Mouse (Mus musculus) heart, embryonic 13.5 days (tissue): ENCODE measurements around the gene Fcer1g. TPM values are rescaled to one million over a fixed set of nuclear protein-coding genes. Genes with fewer than 3 reads are reported as not detected.

ENCODE experiments used
- ATAC-seq: fragments of 200-750 bp; cut with Nextera tagmentation; 2 replicates; pipeline ENCODE4 v1.8.0; 2017; ENCODE audit warnings: moderate TSS enrichment; ENCODE audit not compliant: insufficient number of reproducible peaks, low FRiP score, low TSS enrichment; ENCODE audit errors: extremely low read depth
- H3K27ac ChIP-seq: fragments of 300-500 bp; sonication (generic); replicated peaks from 2 replicates; pipeline ENCODE4 v1.5.1; 2015; ENCODE audit warnings: moderate library complexity, mild to moderate bottlenecking, inconsistent platforms
- H3K27me3 ChIP-seq: fragments of 300-500 bp; sonication (generic); replicated peaks from 2 replicates; pipeline ENCODE4 v1.6.1; 2015; ENCODE audit warnings: mild to moderate bottlenecking, inconsistent platforms
- H3K36me3 ChIP-seq: fragments of 300-500 bp; sonication (generic); 2 replicates; pipeline ENCODE4 v1.6.1; 2015; ENCODE audit warnings: mild to moderate bottlenecking, inconsistent platforms
- H3K4me1 ChIP-seq: fragments of 300-500 bp; sonication (generic); 2 replicates; pipeline ENCODE4 v1.6.1; 2015; ENCODE audit warnings: inconsistent platforms
- H3K4me2 ChIP-seq: fragments of 300-500 bp; sonication (generic); 2 replicates; pipeline ENCODE4 v1.6.1; 2015; ENCODE audit warnings: inconsistent platforms, mild to moderate bottlenecking, moderate library complexity
- H3K4me3 ChIP-seq: fragments of 300-500 bp; sonication (generic); 2 replicates; pipeline ENCODE4 v1.5.1; 2015; ENCODE audit warnings: moderate library complexity, mild to moderate bottlenecking, inconsistent platforms
- H3K9ac ChIP-seq: fragments of 300-500 bp; sonication (generic); 2 replicates; pipeline ENCODE4 v1.6.1; 2015; ENCODE audit warnings: inconsistent platforms, mild to moderate bottlenecking, moderate library complexity
- H3K9me3 ChIP-seq: fragments of 300-500 bp; sonication (generic); 2 replicates; pipeline ENCODE4 v1.6.1; 2016; ENCODE audit warnings: inconsistent platforms
- WGBS: fragments of 180-500 bp; shearing (Covaris S2); methylation state at CpG from one replicate; pipeline ENCODE4 v1.1.7; 2015; ENCODE audit warnings: mixed read lengths; 5-methylcytosine and 5-hydroxymethylcytosine counted together
- polyA plus RNA-seq: library from polyadenylated mRNA; unstranded; fragments of >200 nt; fragmentation: Nextera tagmentation; extraction: Ambion mirVana; gene quantifications from 2 replicates; pipeline ENCODE4 v1.2.1, GENCODE M21; 2015

Gene Fcer1g
- polyA plus RNA-seq, 1 experiment from 2014 or later, result 33.1 TPM

DNA sequence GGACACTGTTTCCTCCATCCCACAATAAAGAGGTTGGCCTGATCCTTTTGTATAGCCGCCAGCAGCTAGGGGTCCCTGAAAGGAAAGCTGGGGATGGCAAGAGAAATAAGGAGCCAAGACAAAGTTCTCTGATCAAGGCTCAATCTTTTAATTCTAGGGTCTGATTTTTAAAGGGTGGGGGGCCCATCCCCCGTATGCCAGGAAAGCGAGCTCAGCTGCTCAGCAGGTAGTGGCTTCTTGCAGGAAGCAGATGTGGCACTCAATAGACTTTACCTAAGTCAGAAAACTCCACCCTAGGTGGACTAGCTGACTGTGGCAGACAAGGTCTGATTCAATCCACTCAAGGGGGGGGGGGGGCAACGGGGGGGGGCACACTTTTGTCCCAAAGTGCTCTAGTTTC is 7.4 kb downstream of the Fcer1g start:
- WGBS, result 46% methylated on average over 4 of the region's 4 CpGs
- ATAC-seq, result no peak
- H3K27ac ChIP-seq, result no peak overlapping the region
- H3K9me3 ChIP-seq, result no peaks in the 10 kb centered on the region
- peaks cover 11% of the 10 kb centered on the region for H3K4me1 ChIP-seq
- H3K36me3 ChIP-seq, result no peaks in the 10 kb centered on the region
- no peaks in the 10 kb centered on the region for H3K27me3 ChIP-seq
- H3K9ac ChIP-seq, result no peak overlapping the region
- H3K4me2 ChIP-seq, result no peak overlapping the region
- H3K4me3 ChIP-seq, result no peak overlapping the region

DNA sequence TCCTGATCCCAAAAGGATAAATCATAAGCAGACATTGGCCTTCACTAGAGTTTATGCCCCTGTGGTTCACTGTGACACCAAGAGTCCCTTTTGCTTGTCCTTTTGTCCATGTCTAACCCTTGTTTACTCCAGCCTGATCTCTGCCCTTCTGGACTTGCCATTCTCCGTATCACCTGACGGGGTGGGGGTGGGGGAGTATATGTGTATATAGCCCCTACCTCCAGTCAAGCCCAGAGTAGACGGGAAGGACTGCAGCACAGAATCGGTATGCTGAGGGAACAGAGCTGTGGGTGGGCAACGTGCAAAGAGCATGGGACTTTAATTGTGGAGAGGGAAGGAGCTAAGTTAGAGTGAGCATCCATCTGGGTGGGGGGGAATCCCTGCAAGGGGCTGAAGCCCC is 9.3 kb downstream of the Fcer1g start, which contains the start of gene Apoa2:
TSS of gene Apoa2 (plus strand) at position 198 of the 400 bp plus-strand sequence.
- 67% methylated on average over 5 of the region's 5 CpGs for WGBS
- Histone ChIP-seq H3K4me2 (no peak within 1 kb of the TSS), H3K27ac (no peak within 1 kb of the TSS), H3K36me3 (peaks cover 9% of the 10 kb centered on the region), H3K4me1 (peaks cover 23% of the 10 kb centered on the region), H3K4me3 (no peak within 1 kb of the TSS), H3K27me3 (no peaks in the 10 kb centered on the region), H3K9me3 (no peaks in the 10 kb centered on the region), H3K9ac (no peak within 1 kb of the TSS)
- no peak for ATAC-seq

GRCm38 (mm10) chr1:171223796-171224195 is 10.4 kb downstream of the Fcer1g start:
- Histone ChIP-seq H3K36me3 (peaks cover 19% of the 10 kb centered on the region), H3K4me1 (peaks cover 23% of the 10 kb centered on the region), H3K4me3 (no peak overlapping the region), H3K4me2 (no peak overlapping the region), H3K9ac (no peak overlapping the region), H3K9me3 (no peaks in the 10 kb centered on the region), H3K27ac (no peak overlapping the region), H3K27me3 (no peaks in the 10 kb centered on the region)
- 58% methylated on average over 2 of the region's 2 CpGs for WGBS
- ATAC-seq, result no peak

GRCm38 (mm10) chr1:171223168-171223567 is 11.0 kb downstream of the Fcer1g start:
- 78% methylated on average over 6 of the region's 6 CpGs for WGBS
- Histone ChIP-seq H3K4me1 (peaks cover 23% of the 10 kb centered on the region), H3K36me3 (peaks cover 25% of the 10 kb centered on the region), H3K4me2 (peak overlapping the region; percentile 94), H3K27ac (peak overlapping the region; percentile 92), H3K9ac (peak overlapping the region; percentile 77), H3K9me3 (no peaks in the 10 kb centered on the region), H3K4me3 (peak overlapping the region; percentile 76), H3K27me3 (no peaks in the 10 kb centered on the region)
- no peak for ATAC-seq

GRCm38 (mm10) chr1:171222238-171223155 is 11.7 kb downstream of the Fcer1g start, which contains the start of gene Tomm40l:
Tomm40l (minus strand) TSS chr1:171222514.
- Histone ChIP-seq H3K9me3 (no peaks in the 10 kb centered on the region), H3K9ac (peak within 1 kb of the TSS; percentile 89), H3K36me3 (peaks cover 32% of the 10 kb centered on the region), H3K27me3 (no peaks in the 10 kb centered on the region), H3K4me3 (peak within 1 kb of the TSS; percentile 76), H3K4me2 (peak within 1 kb of the TSS; percentile 94), H3K4me1 (peaks cover 23% of the 10 kb centered on the region), H3K27ac (peak within 1 kb of the TSS; percentile 92)
- WGBS, result 1% methylated on average over 28 of the region's 28 CpGs
- ATAC-seq, result peak; percentile 92

DNA sequence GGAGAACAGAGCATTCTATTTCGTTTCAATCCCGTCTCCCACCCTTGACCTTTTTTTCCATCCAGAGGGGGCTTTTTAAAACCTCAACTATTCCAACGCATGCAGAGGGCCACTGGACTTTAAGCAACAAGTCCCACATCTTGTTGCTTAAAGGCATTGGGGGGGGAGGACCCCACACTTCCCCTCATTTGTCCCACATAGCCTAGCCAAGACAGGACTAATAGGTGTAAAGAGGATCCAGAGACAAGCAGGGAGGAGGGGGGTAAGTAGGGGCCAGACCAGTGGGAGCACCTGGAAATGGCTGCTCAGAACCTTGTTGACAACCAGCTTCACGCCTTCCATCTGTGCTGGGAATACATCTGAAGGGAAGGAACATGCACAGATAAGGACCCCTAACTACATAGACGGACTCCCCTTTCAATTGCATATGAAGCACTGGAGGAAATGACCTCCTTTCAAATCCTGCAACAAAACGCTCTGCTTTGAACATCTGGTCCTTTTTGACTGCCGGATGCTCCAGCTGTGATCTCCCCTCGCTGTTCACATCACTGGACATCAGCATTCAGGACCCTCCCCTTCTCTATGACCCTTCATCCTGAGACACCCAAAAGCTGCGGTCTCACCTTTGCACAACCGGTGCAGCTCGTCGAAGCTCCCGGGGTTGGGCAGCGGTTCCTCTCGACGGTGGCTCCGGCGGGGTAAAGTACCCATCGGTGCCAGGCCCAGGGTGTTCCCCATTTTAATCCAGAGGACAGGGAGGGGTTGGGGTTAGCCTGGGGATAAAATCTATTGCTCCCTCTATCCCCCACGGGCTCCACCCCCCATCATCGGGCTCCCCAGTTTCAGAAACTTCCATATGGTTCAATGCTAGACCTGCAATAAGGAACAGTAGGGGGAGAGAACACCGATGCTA is 12.6 kb downstream of the Fcer1g start:
- H3K36me3 ChIP-seq, result peaks cover 34% of the 10 kb centered on the region
- no peak for ATAC-seq
- no peaks in the 10 kb centered on the region for H3K9me3 ChIP-seq
- no peaks in the 10 kb centered on the region for H3K27me3 ChIP-seq
- peak overlapping the region; percentile 89 for H3K9ac ChIP-seq
- WGBS, result 5% methylated on average over 22 of the region's 22 CpGs
- H3K27ac ChIP-seq, result peak overlapping the region; percentile 69
- H3K4me3 ChIP-seq, result peak overlapping the region; percentile 76
- H3K4me1 ChIP-seq, result peaks cover 23% of the 10 kb centered on the region
- peak overlapping the region; percentile 94 for H3K4me2 ChIP-seq

DNA sequence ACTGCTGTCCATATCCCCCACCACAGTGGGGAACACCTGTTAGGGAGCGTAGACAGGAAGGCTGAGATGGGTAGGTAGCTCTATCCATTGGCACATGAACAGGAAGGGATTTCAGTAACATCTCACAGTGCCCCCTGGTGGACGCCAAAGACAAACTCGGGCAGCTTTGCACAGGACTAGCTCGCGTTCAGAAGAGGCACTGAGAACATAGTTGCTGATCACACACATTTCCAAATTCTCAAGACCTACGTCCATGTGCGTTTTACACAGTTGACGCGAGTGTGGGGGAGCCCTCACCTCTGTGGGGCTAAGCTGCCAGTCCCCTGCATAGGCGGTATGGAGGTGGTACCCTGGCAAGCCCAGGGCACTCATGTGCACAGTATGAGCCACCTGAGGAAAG is 13.3 kb downstream of the Fcer1g start:
- Histone ChIP-seq H3K4me3 (peak overlapping the region; percentile 76), H3K4me2 (peak overlapping the region; percentile 94)

DNA sequence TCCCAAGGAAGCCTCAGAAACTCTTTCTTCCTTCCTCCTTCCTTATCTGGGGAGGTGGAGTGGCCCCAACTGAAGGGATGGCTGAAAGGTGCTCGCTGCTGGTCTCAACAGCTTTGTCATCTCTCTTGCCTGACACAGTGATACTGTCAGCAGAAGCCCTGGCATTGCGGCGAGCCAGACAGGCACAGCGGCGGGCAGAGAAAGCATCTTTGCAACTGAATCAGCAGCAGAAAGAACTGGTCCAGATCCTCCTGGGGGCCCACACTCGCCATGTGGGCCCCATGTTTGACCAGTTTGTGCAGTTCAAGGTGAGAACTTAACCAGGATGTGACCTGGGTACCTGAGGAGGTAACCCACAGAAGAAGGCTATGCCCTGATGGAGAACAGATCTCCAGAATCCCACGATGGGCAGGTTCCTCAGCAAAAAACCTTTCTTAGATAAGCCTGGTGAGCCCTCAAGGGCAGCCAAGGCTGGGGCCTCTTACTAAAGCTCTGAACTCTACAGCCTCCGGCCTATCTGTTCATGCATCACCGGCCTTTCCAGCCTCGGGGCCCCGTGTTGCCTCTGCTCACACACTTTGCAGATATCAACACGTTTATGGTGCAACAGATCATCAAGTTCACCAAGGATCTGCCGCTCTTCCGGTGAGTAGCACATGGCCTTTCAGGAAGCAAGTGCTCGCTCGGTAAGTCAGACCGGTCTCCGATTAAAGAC is 17.8 kb downstream of the Fcer1g start:
- H3K36me3 ChIP-seq, result peaks cover 34% of the 10 kb centered on the region
- H3K9me3 ChIP-seq, result no peaks in the 10 kb centered on the region
- H3K4me1 ChIP-seq, result peaks cover 12% of the 10 kb centered on the region
- 0 out of 2 replicates have a peak, but pooled peaks cover 4% of the 10 kb centered on the region for H3K27me3 ChIP-seq
- 67% methylated on average over 18 of the region's 18 CpGs for WGBS
- no peak overlapping the region for H3K27ac ChIP-seq
- no peak overlapping the region for H3K4me3 ChIP-seq
- no peak overlapping the region for H3K4me2 ChIP-seq
- no peak overlapping the region for H3K9ac ChIP-seq
- no peak for ATAC-seq

More for the DNA sequence above, 13.3 kb downstream of the Fcer1g start:
- 8% methylated on average over 10 of the region's 10 CpGs for WGBS
- Histone ChIP-seq H3K4me1 (peaks cover 27% of the 10 kb centered on the region), H3K9me3 (no peaks in the 10 kb centered on the region), H3K36me3 (peaks cover 34% of the 10 kb centered on the region), H3K27ac (no peak overlapping the region), H3K9ac (peak overlapping the region; percentile 89), H3K27me3 (no peaks in the 10 kb centered on the region)
- ATAC-seq, result no peak

- H3K4me3 ChIP-seq, result no peak within 1 kb of the TSS
- no peak within 1 kb of the TSS for H3K4me2 ChIP-seq
- H3K9ac ChIP-seq, result no peak within 1 kb of the TSS
- no peaks in the 10 kb centered on the region for H3K9me3 ChIP-seq
- H3K4me1 ChIP-seq, result peaks cover 12% of the 10 kb centered on the region; the same call in 1 of the 2 replicates
- H3K27me3 ChIP-seq, result 0 out of 2 replicates have a peak, but pooled peaks cover 4% of the 10 kb centered on the region
- WGBS, result 61% methylated on average over 10 of the region's 10 CpGs
- H3K36me3 ChIP-seq, result peaks cover 16% of the 10 kb centered on the region
- H3K27ac ChIP-seq, result no peak within 1 kb of the TSS
- no peak for ATAC-seq
Measured at GRCm38 (mm10) chr1:171213801-171214496, 20.2 kb downstream of the Fcer1g start, which contains the start of gene Nr1i3. Nr1i3 (plus strand) TSS chr1:171213970.

GRCm38 (mm10) chr1:171212854-171213253 is 21.3 kb downstream of the Fcer1g start:
- Histone ChIP-seq H3K4me3 (no peak overlapping the region), H3K4me2 (no peak overlapping the region), H3K36me3 (peaks cover 5% of the 10 kb centered on the region; the same call in 1 of the 2 replicates), H3K27ac (no peak overlapping the region), H3K27me3 (0 out of 2 replicates have a peak, but pooled peaks cover 4% of the 10 kb centered on the region), H3K9ac (no peak overlapping the region), H3K4me1 (peaks cover 12% of the 10 kb centered on the region; the same call in 1 of the 2 replicates), H3K9me3 (no peaks in the 10 kb centered on the region)
- ATAC-seq, result no peak
- WGBS, result 50% methylated on average over 3 of the region's 3 CpGs
